Mouse (Mus musculus) CD8-positive naive resting alpha-beta T cell, adult 2 months (primary cell): ENCODE results near the gene Kcng4.

Experiments used
- DNase-seq, 2 experiments: peaks; one replicate each; pipeline ENCODE4 v3.0.0; 2022; ENCODE audit warnings: low read depth in 2 of 2, low spot score in 2 of 2

Kcng4 gene

GRCm38 (mm10) chr8:119642960-119643359 lies 7.5 kb upstream of the Kcng4 start:
- DNase-seq: no peak

- DNase-seq: no peak
Measured at GRCm38 (mm10) chr8:119641058-119641457, 5.6 kb upstream of the Kcng4 start.

- no peak for DNase-seq
Measured at GRCm38 (mm10) chr8:119639798-119640197, 4.3 kb upstream of the Kcng4 start.

GRCm38 (mm10) chr8:119638261-119638660 lies 2.8 kb upstream of the Kcng4 start:
- no peak for DNase-seq

- DNase-seq: no peak
Measured at GRCm38 (mm10) chr8:119637381-119637780, 1.9 kb upstream of the Kcng4 start.

- no peak for DNase-seq
Measured at GRCm38 (mm10) chr8:119636766-119637165, 1.3 kb upstream of the Kcng4 start.

- DNase-seq: no peak
Measured at GRCm38 (mm10) chr8:119635958-119636357, 478 bp upstream of the Kcng4 start.

- DNase-seq: no peak
Measured at GRCm38 (mm10) chr8:119634616-119635336, 704 bp downstream of the Kcng4 start.

- DNase-seq: no peak
Measured at GRCm38 (mm10) chr8:119632909-119633308, 2.6 kb downstream of the Kcng4 start.

- DNase-seq: no peak
Measured at GRCm38 (mm10) chr8:119632246-119632645, 3.2 kb downstream of the Kcng4 start.

GRCm38 (mm10) chr8:119630841-119631240 lies 4.6 kb downstream of the Kcng4 start:
- DNase-seq: no peak

GRCm38 (mm10) chr8:119627613-119628359 lies 7.7 kb downstream of the Kcng4 start:
- no peak for DNase-seq

- DNase-seq: no peak
Measured at GRCm38 (mm10) chr8:119627199-119627598, 8.3 kb downstream of the Kcng4 start.

GRCm38 (mm10) chr8:119625788-119626187 lies 9.7 kb downstream of the Kcng4 start:
- no peak for DNase-seq

GRCm38 (mm10) chr8:119624916-119625315 lies 10.6 kb downstream of the Kcng4 start:
- no peak for DNase-seq

GRCm38 (mm10) chr8:119623744-119624143 lies 11.7 kb downstream of the Kcng4 start:
- DNase-seq: no peak

GRCm38 (mm10) chr8:119623061-119623460 lies 12.4 kb downstream of the Kcng4 start:
- no peak for DNase-seq

- no peak for DNase-seq
Measured at GRCm38 (mm10) chr8:119622555-119622954, 12.9 kb downstream of the Kcng4 start.

GRCm38 (mm10) chr8:119620848-119621465 lies 14.5 kb downstream of the Kcng4 start:
- no peak for DNase-seq

- no peak for DNase-seq
Measured at GRCm38 (mm10) chr8:119620116-119620840, 15.2 kb downstream of the Kcng4 start.

- DNase-seq: no peak
Measured at GRCm38 (mm10) chr8:119618887-119619286, 16.6 kb downstream of the Kcng4 start.
